Mouse (Mus musculus) limb, embryonic 10.5 days (tissue): ENCODE results near the gene Lrrc20. TPM values are rescaled to one million over a fixed set of nuclear protein-coding genes. Genes with fewer than 3 reads are reported as not detected.
"Not testable (repeated sequence)": the region's sequence is repeated elsewhere in the genome, so short reads cannot be mapped to it uniquely, and the experiment has no call there.

Source experiments
- DNase-seq: peaks from one replicate; pipeline ENCODE4 v3.0.0-alpha.2; 2017; ENCODE audit warnings: low spot score
- H3K27ac ChIP-seq: fragments of 300-500 bp; sonication (generic); 2 replicates; pipeline ENCODE4 v1.5.1; 2016; ENCODE audit warnings: mild to moderate bottlenecking
- H3K27me3 ChIP-seq: fragments of 300-500 bp; sonication (generic); 2 replicates; pipeline ENCODE4 v1.6.1; 2016; ENCODE audit warnings: low read depth, mild to moderate bottlenecking; ENCODE audit not compliant: poor library complexity, severe bottlenecking
- H3K36me3 ChIP-seq: fragments of 300-500 bp; sonication (generic); 2 replicates; pipeline ENCODE4 v1.6.1; 2016; ENCODE audit warnings: mild to moderate bottlenecking, moderate library complexity
- H3K4me1 ChIP-seq: fragments of 300-500 bp; sonication (generic); 2 replicates; pipeline ENCODE4 v1.6.1; 2016
- H3K4me3 ChIP-seq: fragments of 300-500 bp; sonication (generic); 2 replicates; pipeline ENCODE4 v1.5.1; 2016; ENCODE audit warnings: mild to moderate bottlenecking, moderate library complexity
- H3K9me3 ChIP-seq: fragments of 300-500 bp; sonication (generic); replicated peaks from 2 replicates; pipeline ENCODE4 v1.6.1; 2016; ENCODE audit warnings: mild to moderate bottlenecking
- WGBS: fragments of 180-500 bp; shearing (Covaris S2); methylation state at CpG from one replicate; pipeline ENCODE4 v1.1.7; 2016; 5-methylcytosine and 5-hydroxymethylcytosine counted together
- polyA plus RNA-seq: library from polyadenylated mRNA; unstranded; fragments of >200 nt; fragmentation: Nextera tagmentation; extraction: Ambion mirVana; gene quantifications from 2 replicates; pipeline ENCODE4 v1.2.1, GENCODE M21; 2016

Gene Lrrc20
- polyA plus RNA-seq, 1 experiment from 2014 or later, result 11.4 TPM

DNA sequence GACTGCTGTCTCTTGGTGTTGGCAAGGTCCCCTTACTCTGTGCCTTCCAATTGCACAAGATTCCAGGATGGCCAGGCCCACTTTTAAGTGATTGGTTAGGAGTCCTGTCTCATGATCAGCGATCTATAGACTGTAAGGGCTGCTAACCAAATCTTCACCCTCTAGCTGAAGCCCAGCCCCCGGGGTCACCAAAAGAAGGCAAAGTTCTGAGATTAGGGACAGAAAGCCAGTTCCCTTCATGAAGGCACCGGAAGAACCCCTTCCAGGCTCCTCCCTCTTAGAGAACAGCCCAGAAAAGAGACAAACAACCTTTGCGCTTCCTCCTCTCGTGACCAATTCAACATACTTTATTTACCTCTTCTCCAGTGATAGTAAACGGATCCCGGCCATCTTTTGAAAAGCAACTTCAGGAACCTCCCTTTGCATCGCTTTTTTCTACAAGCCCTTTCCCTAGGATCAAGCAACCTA lies 24.1 kb upstream of the Lrrc20 start:
- Histone ChIP-seq H3K36me3 (peaks cover 44% of the 10 kb centered on the region), H3K4me1 (peaks cover 38% of the 10 kb centered on the region), H3K9me3 (no peaks in the 10 kb centered on the region), H3K4me3 (peak overlapping the region; percentile 99), H3K27ac (peak overlapping the region; percentile 95), H3K27me3 (no peaks in the 10 kb centered on the region)
- WGBS, result 11% methylated on average over 8 of the region's 8 CpGs
- no peak for DNase-seq

DNA sequence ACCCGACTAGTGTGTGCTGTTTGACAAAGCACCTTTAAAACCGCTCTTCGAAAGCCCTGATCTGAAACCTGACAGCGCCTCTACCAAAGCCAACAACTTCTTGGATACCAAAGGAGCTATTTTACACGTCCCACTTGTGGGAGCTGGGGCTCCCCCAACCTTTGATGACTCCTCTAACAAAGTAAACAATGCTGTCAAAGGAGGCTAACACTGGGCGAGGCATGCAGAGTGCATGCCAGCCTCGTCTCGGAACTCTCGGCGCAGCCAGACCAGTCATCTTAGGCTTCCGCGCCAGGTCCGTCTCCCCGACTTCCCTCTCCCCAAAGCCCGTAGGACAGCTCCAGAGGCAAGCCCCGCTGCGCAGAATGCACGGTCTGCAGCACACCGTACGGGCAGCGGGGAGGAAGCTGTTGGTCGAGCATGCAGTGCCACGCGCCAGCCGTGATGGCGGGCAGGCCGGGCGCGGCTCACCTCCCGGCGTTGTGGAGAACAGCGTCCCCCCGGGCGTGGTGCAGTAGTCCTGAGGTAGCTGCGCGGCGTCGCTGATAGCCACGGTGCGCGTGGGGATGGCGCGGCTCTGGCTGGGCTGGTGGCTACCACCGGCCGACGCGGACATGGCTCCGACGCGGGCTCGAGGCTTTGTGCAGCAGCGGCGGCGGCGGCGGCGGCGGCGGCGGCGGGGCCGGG lies 23.5 kb upstream of the Lrrc20 start:
- peaks cover 33% of the 10 kb centered on the region for H3K4me1 ChIP-seq
- no peaks in the 10 kb centered on the region for H3K27me3 ChIP-seq
- H3K36me3 ChIP-seq, result peaks cover 38% of the 10 kb centered on the region
- peak overlapping the region; percentile 99 for H3K4me3 ChIP-seq
- DNase-seq, result peak; percentile 71
- WGBS, result under 1% methylated on average over 62 of the region's 62 CpGs
- H3K27ac ChIP-seq, result peak overlapping the region; percentile 95
- H3K9me3 ChIP-seq, result no peaks in the 10 kb centered on the region

DNA sequence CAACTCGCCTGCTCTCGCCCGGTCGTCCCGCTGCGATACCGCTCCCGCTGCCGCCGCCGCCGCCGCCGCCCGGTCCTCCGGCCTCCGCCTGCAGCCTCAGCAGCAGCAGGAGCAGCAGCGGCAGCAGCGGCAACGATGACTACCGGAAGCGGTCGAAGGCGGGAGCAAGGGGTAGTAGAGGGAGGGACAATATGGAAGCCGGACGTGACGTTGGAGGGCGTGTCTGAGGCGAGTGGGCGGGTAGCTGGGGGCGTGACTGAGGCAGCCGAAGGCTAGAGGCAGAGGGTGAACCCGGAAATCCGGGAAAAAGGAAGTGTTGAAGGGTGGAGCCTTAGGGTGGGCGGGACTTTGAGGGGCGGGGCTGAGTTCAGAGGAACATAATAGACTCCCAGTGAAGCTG lies 23.0 kb upstream of the Lrrc20 start, which contains the start of gene Eif4ebp2:
Eif4ebp2 (minus strand) TSS at position 17 of the 400 bp plus-strand sequence.
- WGBS, result under 1% methylated on average over 34 of the region's 36 CpGs
- peak; percentile 100 for DNase-seq

DNA sequence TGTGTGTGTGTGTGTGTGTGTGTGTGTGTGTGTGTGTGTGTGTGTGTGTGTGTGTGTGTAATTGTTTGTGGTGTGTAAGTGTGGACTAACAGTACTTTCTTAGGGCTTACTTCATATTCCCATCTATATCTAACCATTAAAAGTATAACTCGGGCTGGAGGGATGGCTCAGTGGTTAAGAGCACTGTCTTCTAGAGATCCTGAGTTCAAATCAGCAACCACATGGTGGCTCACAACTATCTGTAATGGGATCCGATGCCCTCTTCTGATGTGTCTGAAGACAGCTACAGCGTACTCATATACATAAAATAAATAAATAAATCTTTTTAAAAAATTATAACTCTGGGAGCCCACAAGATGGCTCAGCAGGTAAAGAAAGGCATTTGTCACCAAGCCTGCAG lies 22.4 kb upstream of the Lrrc20 start:
- Histone ChIP-seq H3K4me3 (peak overlapping the region; percentile 99), H3K27ac (0 out of 2 replicates have a peak overlapping the region, but pooled peaks have one; percentile 95), H3K4me1 (peaks cover 22% of the 10 kb centered on the region), H3K36me3 (peaks cover 27% of the 10 kb centered on the region)
- not testable (repeated sequence) for H3K27me3 ChIP-seq, H3K9me3 ChIP-seq, DNase-seq
- 80% methylated on average over 3 of the region's 3 CpGs for WGBS

More for the DNA sequence above, 23.0 kb upstream of the Lrrc20 start, which contains the start of gene Eif4ebp2:
- peak within 1 kb of the TSS; percentile 99 for H3K4me3 ChIP-seq
- H3K36me3 ChIP-seq, result peaks cover 33% of the 10 kb centered on the region
- peak within 1 kb of the TSS; percentile 95 for H3K27ac ChIP-seq
- H3K9me3 ChIP-seq, result no peaks in the 10 kb centered on the region
- H3K4me1 ChIP-seq, result peaks cover 27% of the 10 kb centered on the region
- no peaks in the 10 kb centered on the region for H3K27me3 ChIP-seq

DNA sequence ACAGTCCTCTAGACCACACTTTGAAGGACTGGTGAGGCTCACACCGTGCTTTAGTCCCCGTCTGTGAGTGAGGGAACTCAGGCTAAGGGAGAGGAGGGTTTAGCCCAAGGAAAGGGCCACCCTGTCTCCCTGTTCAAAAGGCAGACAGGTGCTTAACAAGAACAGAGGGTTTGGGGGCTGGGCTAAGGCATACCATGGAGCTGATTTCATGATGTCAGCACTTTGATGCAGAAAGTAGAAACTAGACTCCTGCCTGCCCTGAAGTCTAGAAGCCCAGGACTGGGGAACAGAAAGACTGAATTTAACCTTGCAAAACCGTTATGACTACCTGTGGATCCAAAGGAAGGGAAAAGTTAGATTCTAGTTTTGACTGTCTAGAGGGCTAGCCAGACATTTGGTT lies 18.4 kb upstream of the Lrrc20 start:
- Histone ChIP-seq H3K27ac (no peak overlapping the region), H3K9me3 (no peaks in the 10 kb centered on the region), H3K27me3 (no peaks in the 10 kb centered on the region), H3K36me3 (no peaks in the 10 kb centered on the region), H3K4me1 (no peaks in the 10 kb centered on the region), H3K4me3 (no peak overlapping the region)
- WGBS, result 62% methylated on average over 3 of the region's 3 CpGs
- DNase-seq, result no peak

DNA sequence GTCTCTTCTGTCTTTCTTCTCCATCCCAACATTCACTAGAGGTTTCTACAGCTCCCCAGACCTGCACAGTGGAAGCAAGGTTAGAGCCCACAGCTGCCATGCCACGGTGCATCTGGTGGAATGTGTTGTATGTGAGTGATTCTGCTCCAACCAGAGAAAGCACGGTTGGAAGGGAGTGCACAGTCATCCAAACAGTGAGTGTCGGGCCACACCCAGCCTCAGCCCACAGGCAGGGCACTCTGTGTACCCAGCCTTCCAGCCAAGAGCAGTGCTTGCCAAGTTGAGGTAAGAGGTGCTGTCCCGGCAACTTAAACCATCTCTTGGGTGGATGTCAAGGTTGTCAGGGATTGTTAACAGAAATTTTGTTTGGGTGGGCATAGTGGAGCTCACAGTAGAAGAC lies 10.6 kb upstream of the Lrrc20 start:
- Histone ChIP-seq H3K4me3 (no peak overlapping the region), H3K9me3 (no peaks in the 10 kb centered on the region), H3K4me1 (no peaks in the 10 kb centered on the region), H3K27me3 (no peaks in the 10 kb centered on the region), H3K27ac (no peak overlapping the region), H3K36me3 (no peaks in the 10 kb centered on the region)
- WGBS, result 89% methylated on average over 4 of the region's 4 CpGs
- no peak for DNase-seq

- 71% methylated on average over 8 of the region's 8 CpGs for WGBS
- no peaks in the 10 kb centered on the region for H3K27me3 ChIP-seq
- H3K36me3 ChIP-seq, result no peaks in the 10 kb centered on the region
- H3K4me3 ChIP-seq, result no peak overlapping the region
- no peaks in the 10 kb centered on the region for H3K9me3 ChIP-seq
- H3K4me1 ChIP-seq, result no peaks in the 10 kb centered on the region
- H3K27ac ChIP-seq, result no peak overlapping the region
- no peak for DNase-seq
These were observed 9.4 kb upstream of the Lrrc20 start for GRCm38 (mm10) chr10:61466242-61466641.

DNA sequence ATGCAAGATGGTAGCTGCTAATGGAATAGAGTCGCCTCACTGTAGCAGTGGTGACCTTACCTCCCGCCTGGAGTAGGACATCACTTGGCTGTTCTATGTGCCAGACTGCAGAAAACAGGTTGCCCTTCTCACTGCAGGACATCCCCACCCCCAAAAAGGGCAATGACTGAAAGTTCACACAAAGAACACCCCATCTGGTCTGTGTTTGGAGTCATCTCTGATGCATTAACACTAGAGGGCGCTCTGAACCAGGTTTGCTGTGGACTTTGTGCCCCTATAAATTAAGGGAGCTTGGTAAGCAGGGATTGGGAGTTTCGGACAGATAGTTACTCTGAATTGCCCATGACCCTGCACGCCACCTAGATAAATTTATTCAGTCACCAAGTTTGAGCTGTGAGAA lies 8.7 kb upstream of the Lrrc20 start:
- DNase-seq, result no peak
- H3K9me3 ChIP-seq, result no peaks in the 10 kb centered on the region
- H3K4me1 ChIP-seq, result no peaks in the 10 kb centered on the region
- no peaks in the 10 kb centered on the region for H3K27me3 ChIP-seq
- H3K36me3 ChIP-seq, result no peaks in the 10 kb centered on the region
- no peak overlapping the region for H3K4me3 ChIP-seq
- WGBS, result 34% methylated on average over 5 of the region's 5 CpGs
- no peak overlapping the region for H3K27ac ChIP-seq

DNA sequence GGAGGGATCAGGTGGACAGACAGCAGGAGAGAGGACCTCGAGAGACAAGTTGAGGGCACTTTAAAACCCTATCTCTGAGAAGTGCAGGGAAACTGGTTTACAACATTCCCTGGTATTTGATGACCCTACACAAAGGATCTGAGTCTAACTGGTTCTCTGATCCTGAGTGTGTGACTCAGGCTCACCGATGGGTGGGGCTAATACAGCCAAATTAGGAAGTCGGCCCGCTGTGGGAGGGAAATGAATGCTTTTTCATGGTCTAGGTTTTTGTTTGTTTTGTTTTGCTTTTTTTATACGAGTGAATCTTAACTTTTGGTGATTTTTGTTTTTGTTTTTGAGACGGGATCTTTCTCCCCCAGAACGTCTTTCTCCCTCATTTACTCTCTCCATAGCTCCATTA lies 6.7 kb upstream of the Lrrc20 start:
- no peaks in the 10 kb centered on the region for H3K27me3 ChIP-seq
- no peaks in the 10 kb centered on the region for H3K9me3 ChIP-seq
- H3K36me3 ChIP-seq, result no peaks in the 10 kb centered on the region
- DNase-seq, result no peak
- 68% methylated on average over 7 of the region's 7 CpGs for WGBS
- no peak overlapping the region for H3K27ac ChIP-seq
- no peaks in the 10 kb centered on the region for H3K4me1 ChIP-seq
- no peak overlapping the region for H3K4me3 ChIP-seq

DNA sequence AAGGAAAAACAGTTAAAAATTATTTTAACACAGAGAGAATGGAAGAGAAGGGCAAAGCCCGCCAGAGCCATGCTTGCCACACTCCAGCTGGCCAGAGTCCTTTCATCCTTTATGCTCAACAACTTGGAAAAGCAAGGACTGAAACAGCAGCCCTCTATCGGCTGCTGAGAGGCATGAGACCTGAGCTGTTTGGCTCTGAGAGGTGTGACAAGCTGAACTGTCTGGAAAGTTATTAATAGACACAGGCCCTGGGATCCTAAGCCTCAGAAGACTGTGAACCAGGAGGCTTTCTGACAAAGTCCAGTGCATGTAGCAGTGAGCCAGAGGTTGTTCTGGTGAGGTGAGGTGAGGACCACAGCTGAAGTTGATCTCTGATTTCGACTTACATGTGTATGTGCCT lies 2.0 kb upstream of the Lrrc20 start:
- DNase-seq, result no peak

DNA sequence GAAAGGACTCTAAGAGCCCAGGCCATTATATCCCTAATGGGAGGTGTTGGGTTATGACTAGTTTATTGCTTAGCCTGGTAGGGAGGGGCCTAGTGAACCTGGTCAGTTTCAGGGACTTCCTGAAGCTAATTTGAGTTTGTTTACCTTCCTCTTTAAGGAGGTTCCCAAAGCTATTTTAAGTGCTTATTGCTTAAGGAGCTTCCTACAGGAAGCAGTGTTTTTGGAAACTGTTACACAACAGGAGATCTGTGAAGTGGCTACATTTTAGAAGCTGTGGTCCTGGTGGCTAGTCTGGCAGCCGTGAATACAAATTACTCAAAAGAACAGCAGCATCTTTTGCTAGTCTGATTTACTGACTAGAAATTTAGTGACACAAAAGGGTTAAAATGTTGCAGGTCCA lies 1.3 kb upstream of the Lrrc20 start:
- H3K36me3 ChIP-seq, result no peaks in the 10 kb centered on the region
- no peak overlapping the region for H3K27ac ChIP-seq
- H3K4me3 ChIP-seq, result no peak overlapping the region
- DNase-seq, result no peak
- H3K9me3 ChIP-seq, result no peaks in the 10 kb centered on the region
- no peaks in the 10 kb centered on the region for H3K27me3 ChIP-seq
- WGBS, result 83% methylated on average over 1 of the region's 1 CpGs
- peaks cover 27% of the 10 kb centered on the region for H3K4me1 ChIP-seq

More for the DNA sequence above, 2.0 kb upstream of the Lrrc20 start:
- Histone ChIP-seq H3K9me3 (no peaks in the 10 kb centered on the region), H3K4me3 (no peak overlapping the region), H3K27me3 (no peaks in the 10 kb centered on the region), H3K27ac (no peak overlapping the region), H3K4me1 (peaks cover 27% of the 10 kb centered on the region), H3K36me3 (no peaks in the 10 kb centered on the region)
- WGBS, result 77% methylated on average over 3 of the region's 3 CpGs

- 2% methylated on average over 15 of the region's 15 CpGs for WGBS
- H3K27ac ChIP-seq, result peak overlapping the region; percentile 92
These were observed 1.0 kb downstream of the Lrrc20 start for GRCm38 (mm10) chr10:61476440-61477165.

GRCm38 (mm10) chr10:61479461-61479860 lies 3.9 kb downstream of the Lrrc20 start:
- Histone ChIP-seq H3K9me3 (no peaks in the 10 kb centered on the region), H3K4me3 (no peak overlapping the region), H3K4me1 (peaks cover 29% of the 10 kb centered on the region), H3K36me3 (no peaks in the 10 kb centered on the region), H3K27ac (no peak overlapping the region), H3K27me3 (no peaks in the 10 kb centered on the region)
- no peak for DNase-seq
- WGBS, result 92% methylated on average over 10 of the region's 10 CpGs

More at GRCm38 (mm10) chr10:61476440-61477165, 1.0 kb downstream of the Lrrc20 start:
- no peaks in the 10 kb centered on the region for H3K36me3 ChIP-seq
- H3K27me3 ChIP-seq, result no peaks in the 10 kb centered on the region
- no peak for DNase-seq
- H3K4me1 ChIP-seq, result peaks cover 27% of the 10 kb centered on the region
- H3K4me3 ChIP-seq, result peak overlapping the region; percentile 75
- no peaks in the 10 kb centered on the region for H3K9me3 ChIP-seq
